Mouse (Mus musculus) liver, embryonic 14.5 days (tissue): ENCODE measurements at regions not wholly inside any gene's neighbourhood (a gene's known extent, or its start where the extent isn't known, plus 50 kb on each side); places are given as distances from the start of the nearest gene placed in this dataset.

Experiments
- CTCF ChIP-seq: IDR thresholded peaks from 2 replicates; pipeline ENCODE4 v1.5.1; 2016; ENCODE audit warnings: antibody characterized with exemption, low read depth, control low read depth
- EP300 ChIP-seq: IDR thresholded peaks from 2 replicates; pipeline ENCODE4 v1.6.1; 2016; ENCODE audit warnings: antibody characterized with exemption, low read depth

DNA sequence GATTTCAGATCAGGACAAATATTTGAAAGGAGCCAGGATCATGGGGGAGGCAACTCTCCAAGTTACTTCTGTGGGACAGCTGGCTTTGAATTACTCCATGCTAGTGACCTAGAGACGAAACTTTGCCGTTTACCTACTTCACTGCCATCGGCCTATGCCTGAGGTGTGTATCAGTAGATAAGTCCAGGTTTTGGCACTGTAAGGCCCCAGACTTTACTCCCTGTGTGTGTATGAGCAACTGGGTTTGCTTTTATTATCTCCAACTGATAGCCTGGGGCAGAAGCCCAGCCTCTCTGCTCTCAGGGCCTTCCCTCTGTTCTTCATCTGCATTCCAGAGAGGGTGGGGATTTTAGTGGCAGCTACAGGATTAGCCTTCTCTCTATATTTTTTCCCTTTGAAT is 65.6 kb upstream of the Mrps22 start:
- TF ChIP-seq CTCF (no peak), EP300 (no peak)
